Mouse (Mus musculus): ENCODE measurements around the gene Atp5e.

Atp5e gene

DNA sequence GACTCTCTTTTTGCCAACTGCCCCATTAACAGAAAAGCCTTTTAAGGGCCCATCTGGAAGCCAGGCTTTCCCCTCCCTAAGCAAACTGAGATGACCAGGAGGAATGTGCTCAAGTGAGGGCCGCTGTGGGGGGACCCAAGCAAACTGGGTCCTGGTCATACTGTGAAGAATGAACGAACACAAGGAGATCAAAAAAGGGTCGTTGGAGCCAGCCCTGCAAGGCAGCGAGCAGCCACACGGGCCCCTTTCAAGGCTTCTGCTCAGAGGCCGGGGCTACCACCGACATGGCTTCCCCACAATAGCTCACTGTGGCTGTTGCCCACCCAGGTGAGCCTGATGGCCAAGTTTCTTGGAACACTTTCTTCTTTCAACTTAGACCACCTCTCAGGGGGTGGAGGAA is 17.4 kb downstream of the Atp5e start:
- no peak for DNase-seq

DNA sequence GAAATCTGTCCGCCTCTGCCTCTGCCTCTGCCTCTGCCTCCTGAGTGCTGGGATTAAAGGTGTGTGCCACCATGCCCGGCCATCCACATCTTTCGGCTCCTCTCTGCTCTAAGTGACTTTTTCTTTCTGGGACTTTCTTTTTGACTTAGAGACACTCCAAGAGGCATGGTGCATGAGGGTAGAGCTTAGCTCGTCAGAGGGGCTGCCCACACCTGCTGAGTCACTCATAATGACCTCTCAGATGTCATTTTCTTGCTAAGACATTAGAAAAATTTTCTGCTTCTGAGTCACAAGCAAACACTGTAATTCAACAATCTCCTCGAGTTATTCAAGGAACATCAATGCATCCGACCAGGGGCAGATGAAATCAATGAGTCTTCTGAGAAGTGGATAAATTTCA is 18.9 kb downstream of the Atp5e start:
- DNase-seq = no peak

DNA sequence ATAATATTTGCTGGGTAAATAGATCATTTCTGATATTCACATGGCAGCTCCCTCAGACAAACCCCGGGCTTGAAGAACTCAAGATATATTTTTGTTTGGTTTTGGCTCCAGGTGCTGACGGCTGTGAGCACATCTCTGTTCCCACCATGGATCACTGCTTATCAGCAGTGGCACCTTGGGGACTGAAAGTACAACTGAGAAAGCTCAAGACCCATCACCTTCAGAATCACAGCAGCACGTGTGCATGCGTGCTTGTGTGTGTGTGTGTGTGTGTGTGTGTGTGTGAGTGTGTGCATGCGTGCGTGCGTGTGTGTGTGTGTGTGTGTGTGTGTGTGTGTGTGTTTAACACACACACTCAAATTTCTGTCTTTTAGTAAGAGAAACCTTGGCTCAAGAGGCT is 19.5 kb downstream of the Atp5e start:
- no peak for DNase-seq

DNA sequence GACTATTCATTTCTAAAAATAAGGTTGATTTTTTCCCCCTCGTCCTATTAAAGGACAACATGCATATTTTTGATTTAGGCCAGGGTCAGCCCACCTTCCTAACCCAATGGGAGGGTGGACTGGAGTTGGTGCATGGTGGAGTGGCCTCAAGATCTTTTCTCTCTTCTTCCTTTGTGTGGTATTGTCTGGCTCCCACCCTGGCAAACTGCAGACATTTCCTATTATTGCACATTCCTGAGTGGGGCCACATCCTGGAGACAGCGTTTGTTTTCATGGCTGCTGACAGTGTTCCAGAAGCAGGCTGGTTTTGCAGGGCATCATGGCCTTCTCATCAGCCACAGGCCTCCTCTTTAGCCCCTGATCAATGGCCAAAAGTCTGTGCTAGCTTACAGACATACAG is 20.9 kb downstream of the Atp5e start:
- no peak for DNase-seq

DNA sequence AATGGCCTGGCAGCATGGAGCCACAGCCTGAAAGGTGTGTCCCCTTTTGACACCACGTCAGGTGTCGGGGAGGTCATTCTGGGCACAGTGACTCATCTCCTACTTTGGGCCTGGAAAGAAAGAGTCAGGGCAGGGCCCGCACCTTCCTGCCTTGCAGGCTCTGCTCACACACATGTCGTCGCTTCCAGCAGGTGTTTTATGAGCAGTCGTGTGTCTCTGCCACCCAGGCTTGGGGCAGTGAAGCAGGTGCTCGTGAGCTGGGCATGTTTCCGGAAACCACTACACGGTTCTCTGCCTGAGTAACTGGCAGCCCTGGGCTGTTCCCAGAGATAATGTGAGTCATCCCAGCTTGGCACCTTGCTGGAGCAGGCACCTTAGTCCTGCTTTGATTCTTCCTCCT is 21.4 kb downstream of the Atp5e start:
- no peak for DNase-seq

DNA sequence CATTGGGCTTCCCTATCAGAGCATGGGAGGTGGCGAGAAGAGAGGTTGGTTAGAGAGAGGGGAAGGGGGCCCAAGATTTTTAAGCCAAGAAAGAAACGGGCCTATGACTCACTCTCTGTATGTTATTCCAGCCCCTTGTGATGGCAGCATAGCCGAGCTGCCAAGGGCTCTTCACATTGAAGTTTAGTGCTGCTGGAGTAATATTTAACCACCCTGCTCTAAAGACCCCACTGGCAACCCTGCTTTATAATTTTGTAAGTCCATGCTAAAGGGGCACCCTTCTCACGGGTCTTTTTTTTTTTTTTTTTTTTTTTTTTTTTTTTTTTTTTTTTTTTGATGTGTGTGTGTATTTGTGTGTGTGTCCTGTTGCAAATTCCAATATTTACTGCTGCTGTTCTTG is 22.0 kb downstream of the Atp5e start:
- no peak for DNase-seq

DNA sequence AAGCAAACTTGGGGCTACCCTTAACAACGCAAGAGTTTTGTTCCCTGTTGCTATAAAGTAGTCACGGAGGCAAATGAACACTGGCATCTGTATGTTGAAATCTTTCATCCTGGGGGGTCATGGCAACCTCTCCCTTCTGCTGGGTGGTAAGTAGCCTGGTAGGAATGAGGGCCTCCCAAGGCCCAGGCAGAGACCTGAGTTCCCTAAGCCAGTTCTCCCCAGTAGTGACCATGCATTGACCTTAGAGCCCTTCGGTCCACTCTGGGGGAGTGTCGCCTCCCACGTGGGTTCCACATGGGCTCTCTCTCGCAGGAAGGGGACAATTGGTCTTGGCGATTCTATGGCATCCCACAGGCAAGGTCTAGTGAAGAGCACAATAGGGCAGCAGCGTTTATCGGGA is 23.9 kb downstream of the Atp5e start:
- DNase-seq = no peak

DNA sequence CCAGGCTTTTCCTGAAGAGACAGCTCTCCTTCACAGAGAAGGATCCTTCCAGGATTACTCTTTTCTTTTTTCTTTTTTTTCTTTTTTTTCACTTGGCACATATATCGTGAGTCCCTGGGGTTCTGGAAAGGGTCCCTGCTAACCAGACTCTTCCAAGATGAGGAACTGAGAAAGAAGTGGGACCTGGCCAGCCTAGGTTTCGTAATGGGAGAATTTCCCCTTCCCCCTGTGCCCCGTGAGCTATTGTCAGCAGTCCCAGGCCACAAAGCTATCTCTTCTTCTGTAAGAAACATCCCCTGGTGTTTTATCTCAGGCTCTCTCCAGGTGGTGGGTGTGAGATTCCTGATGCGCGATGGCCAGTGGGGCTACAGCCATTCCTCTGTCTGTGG is 24.5 kb downstream of the Atp5e start:
- DNase-seq = no peak

DNA sequence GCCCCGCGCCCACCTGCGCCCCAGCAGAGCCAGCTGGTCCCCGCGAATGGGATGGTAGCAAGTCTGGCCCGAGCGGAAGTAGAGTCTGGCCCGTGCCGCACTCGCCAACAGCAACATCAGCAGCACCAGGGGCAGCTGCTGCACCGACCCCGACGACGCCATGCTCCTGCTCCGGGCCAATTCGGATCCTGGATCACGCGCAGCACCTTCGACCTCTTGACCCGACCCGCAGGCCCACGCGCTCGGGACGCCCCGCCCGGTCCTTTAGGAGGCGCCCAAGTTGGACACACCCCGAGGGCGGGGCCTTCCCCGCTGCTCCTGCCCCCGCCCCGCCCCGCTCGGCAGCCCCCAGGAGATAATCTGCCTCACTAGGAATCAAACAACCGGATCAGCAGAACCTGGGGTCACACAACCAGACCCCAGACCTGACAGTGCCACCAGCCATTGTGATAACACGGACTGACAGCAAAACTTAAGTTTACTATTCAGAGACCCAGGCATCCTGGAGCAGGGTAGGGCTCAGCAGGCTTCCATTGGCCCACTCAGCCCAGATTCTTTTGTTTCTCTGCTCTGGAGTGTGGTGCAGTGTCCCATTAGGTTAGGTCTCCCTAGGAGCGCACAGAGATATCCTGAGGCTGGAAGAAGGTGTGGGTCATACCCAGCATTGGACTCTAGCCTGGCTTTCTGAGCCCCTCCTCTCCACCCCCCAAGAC is 25.0 kb downstream of the Atp5e start, which contains the start of gene Ctsz:
Gene Ctsz, minus strand, starts transcription at position 303 of the 713 bp plus-strand sequence.
- peak; percentile 48 for DNase-seq

DNA sequence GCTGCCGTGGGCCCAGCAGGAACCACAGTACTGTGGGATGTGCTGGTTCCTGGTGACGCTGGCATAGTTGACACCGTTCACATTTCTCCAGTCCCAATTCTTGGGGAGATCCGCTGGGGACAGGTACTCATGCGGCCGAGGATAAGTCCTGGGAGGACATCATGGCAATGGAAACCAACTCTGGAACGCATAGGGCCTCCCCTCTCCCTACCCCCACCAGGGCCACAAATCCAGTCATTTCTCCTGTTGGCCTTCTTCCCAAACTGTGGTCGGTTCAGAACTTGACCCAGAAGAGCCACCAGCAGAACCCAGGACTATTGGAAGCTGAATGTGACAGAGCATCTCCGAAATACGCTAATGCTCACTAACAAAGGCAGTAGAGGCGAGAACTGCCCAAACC is 25.7 kb downstream of the Atp5e start:
- DNase-seq = no peak

DNA sequence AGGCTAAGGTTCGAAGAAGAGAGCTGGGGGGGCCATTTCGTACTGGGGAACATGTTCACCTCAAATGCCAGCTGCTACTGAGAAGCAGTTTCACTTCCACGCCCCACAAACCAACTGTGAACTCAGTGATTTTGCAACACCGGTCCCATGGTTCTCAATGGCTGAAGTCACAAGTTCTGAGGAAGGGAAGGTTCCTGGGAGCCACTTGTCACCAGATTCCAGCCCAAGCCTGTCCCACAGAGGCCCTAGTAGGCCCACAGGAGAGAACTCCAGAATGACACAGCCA is 26.3 kb downstream of the Atp5e start:
- no peak for DNase-seq

DNA sequence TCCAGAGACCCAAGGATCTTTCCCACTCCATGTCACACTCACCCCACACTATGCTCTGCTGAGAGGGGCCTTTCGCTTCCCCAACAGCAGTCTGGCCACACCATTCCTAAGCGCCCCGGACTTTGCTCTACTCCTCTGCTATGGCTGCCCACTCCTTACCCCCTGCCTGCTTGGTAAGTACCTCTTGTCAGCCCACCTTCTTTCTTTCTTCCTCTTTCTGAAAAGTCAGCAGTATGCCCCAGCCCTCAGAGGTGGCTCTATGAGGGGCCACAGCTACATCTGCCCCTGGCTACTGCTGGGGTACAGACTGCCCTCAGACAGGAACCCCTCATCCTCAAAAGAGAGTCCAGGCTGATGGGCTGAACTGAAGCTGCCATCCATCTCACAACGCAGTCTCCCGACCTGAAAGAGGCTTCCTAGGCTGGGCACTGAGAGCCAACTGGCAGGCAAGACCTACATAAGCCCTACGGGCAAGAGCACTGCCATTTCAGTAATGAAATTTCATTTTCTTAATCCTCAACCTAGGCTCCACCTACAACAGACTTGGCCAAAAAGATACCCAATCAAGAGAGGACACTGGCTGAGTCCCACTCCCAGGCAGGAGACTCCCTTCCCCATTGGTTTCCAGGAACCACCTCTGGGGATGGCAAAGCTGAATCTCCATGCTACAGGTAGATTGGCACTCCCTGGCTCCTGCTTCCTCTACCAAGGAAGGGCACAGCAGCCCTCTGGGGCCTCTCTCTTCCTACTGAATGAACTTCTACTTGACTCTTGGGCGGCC is 26.8 kb downstream of the Atp5e start:
- no peak for DNase-seq

DNA sequence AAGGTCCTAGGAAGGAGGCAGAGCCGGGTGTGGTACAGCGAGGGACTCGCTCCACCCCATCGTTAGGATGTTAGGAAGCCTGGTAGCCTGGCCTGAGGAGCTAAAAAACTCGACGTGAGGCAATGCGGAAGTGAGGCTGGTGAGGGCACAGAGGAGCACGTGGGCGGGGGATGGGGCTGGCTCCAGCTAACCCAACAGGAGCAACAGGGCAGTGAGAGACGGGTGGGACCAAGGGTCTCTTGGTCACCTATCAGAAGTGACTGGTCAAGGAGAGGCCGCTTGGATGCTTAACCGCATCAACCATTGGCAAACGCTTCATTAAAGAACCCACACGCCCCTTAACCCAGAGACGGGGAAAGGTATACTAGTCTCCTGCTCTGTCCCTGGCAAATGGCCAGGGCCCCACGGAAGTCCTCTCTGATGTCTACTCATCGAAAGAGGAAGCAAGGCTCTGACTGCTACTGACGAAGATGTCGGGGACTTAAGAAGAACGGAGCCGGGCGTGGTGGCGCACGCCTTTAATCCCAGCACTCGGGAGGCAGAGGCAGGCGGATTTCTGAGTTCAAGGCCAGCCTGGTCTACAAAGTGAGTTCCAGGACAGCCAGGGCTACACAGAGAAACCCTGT is 27.7 kb downstream of the Atp5e start:
- DNase-seq = no peak

DNA sequence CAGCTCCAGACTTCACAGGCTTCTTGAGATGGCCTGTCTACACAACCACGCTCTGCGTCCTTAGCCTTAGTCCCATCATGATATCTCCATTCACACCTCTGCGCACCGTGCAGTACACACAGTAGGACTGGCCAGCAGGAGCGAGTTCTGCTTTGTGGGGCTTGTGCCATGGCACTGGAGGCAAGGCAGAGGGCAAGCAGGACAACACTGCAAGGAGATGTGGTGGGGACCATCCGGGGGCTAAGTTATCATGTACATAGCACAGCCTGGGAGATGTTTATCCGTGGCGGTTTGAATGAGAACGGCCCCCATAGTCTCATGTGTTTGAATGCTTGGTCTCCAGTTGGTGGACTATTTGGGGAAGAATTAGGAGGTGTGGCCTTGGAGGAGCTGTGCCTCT is 29.0 kb downstream of the Atp5e start:
- no peak for DNase-seq

DNA sequence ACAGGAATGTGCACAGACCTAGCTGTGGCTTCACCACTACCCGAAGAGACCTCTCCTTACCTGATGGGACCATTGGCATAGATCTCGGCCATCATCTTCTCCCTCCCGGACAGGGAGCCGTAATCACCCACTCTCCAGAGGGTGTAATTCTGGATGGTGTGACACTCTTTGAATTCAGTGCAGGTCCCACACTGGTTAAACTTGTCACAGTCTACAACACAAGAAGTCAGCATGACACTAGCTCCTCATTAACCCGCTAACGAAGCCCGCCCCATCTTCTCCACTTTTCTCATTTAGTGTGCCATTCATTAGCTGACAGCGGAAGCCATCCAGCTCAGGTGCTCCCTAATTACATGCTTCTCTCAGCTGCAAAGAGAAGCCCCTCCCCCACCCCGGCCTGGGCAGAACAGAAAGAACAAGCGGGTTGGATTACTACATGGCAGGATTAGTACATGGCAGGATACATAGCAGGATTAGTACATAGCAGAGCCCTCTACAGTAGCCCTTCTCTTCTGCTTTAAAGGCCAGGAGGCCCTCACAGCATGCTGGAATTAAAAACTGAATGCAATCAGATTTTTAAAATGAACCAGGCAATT is 34.8 kb downstream of the Atp5e start:
- DNase-seq = no peak

DNA sequence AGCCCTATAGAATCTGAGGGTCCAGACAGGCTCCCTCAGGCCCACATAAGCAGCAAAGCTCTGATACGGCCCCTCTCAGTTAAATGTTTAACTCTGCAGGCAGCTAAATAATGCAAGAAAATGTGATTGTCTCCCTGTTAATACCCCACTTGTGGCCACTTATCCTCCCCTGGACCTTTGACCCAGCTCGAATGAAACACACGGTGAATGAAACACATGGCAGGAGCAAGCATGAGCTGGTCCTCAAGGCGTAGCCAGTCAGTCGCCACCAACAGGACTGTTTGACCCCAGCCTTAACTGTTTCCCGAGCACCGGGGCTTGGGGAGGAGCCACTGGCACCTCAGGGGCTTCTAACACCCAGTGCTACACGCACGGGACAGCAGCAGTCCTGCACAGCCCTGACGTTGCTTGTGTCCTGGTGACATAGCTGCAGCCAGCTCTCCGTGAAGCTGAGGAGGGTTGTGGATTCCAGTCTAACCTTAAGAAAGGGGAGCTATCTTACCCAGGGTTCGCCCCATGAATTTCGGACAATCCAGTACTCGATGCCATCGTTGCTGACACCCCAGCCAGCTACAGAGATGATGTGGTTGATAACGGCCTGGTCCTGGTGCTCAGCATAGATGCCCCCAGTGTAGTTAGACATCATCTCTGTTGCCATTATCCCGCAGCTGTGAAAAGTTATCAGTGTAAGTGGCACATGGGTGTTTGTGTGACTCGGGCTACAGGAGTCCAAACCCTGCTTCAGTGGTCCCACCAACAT is 35.6 kb downstream of the Atp5e start:
- no peak for DNase-seq

DNA sequence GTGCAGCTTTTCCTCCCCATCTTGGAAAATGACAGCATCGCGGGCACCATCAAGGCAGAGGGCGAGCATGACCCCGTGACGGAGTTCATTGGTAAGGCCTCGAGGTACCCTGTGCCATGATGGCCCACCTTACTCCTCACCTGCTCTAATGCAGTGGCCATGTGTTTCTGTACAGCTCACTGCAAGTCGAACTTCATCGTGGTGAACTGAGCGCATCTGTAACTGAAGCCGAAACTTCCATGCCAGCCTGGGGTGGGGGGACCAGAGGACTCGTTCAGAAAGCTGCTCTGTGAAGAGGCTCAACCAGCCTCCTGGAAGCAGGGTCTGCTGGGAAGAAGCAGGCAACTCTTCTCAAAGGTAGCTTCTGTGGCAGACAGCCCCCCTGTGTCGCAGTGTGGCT is 37.0 kb downstream of the Atp5e start:
- DNase-seq = no peak

DNA sequence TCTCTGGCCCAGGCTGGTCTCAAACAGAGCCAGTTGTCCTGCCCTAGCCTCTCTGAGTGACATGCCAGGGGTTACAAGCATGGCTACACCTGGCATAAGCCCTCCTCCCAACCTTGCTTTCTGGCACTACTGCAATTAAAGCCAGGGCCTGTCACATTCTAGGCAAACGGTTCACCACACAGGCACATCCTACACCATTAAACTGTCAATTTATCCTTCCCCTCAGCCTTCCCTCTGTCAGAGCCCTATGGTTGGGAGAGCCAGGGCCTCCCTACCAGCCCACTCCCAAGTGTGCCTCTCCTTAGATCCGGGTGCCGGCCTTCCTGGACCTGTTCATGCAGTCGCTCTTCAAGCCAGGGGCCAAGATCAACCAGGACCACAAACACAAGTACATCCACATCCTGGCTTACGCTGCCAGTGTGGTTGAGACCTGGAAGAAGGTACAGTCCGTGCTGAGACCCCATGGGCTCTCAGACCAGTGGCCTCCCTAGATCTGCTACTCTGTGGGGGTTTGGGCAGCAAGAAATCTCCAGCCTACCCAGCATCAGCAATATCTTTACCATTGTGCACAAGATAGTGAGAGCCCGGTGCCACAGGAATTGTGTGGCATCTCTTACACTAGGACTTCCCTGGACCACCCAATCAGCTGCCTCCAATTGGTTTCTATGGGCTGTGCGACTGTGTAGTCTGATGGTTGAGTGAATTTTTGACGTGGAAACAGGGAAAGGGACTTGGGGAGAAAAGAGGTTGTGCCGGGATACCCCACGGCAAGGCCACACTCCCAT is 39.4 kb downstream of the Atp5e start:
- DNase-seq = no peak

DNA sequence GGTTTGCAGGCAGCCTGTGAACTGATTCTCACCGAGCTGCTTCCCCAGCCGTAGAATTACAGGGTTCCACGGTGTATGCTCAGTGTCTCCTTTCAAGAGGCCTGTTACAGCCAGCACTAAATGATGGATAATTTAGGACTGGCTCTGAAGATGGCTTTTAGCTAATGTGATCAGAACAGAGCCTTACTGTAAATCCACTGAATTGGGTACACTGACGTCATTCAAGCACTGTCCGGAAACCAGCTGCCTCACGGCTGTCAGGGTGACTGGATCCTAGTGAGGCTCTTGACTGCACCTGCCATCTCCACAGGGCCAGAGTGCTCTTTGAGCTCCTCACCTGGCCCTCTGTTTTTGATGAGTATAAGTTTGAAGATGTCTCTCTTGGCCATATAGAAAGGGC is 42.8 kb downstream of the Atp5e start:
- DNase-seq = no peak

DNA sequence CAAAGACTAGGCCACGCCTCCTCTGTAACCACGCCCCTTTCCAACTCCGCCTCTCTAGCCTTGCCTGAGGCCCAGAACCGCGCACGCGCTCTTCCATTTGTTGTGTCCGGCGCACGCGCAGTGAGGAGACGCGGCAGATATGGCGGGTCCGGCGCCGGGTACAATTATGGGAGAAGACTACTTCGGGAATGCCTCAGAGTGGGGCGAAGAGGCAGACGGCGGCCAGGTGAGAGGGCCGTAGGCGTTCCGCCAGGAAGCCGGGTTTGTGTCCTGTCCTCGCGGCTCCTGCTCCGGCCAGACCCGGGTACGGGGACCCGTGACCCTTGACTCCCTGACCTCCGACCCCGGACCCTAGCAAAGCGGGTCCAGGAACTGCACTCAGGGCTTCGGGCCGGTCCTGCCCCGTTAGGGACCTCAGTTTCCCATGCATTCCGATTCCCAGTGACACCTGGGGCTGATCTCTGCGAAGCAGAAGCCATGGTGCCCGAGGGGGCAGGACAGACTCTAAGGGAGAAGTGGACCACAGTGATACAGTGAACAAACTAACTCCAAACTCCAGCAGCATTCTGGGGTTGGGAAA is 48.1 kb downstream of the Atp5e start, which contains the start of gene Nelfcd:
Gene Nelfcd, plus strand, starts transcription at position 74 of the 580 bp plus-strand sequence.
- peak; percentile 93 for DNase-seq

DNA sequence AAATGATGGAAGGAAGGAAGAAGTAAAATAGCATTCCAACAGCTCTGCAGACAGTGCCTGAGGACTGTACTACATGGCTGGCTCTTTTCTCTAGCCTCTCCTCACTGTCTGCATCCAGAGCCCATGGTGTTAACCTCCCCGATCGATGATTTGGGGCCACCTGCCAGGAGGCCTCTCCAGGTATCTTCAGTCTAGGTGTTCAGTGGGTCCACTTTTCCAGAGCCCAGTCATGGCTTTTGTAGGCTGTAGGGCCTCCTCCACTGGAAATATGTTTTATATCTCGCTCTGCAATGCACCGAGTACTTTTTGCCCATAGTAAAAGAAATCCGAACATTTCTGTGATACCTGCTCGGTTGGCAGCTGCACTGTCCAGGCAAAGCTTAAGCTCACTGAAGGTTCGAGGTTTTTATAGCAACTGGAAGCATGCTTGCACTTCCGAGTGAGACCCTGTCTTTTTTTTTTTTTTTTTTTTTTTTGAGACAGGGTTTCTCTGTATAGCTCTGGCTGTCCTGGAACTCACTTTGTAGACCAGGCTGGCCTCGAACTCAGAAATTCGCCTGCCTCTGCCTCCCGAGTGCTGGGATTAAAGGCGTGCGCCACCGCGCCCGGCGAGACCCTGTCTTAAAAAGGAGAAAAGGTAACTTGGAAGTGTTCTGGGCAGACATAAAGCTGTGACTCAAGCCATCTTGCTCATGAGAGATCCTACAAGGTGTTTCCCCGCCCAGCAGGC is 48.7 kb downstream of the Atp5e start:
- no peak for DNase-seq

Measured in right cerebral cortex, adult 18-20 months (tissue).